Mouse (Mus musculus) forebrain, embryonic 14.5 days (tissue): Measurements from ENCODE around the gene Zbtb4. TPM values are rescaled to one million over a fixed set of nuclear protein-coding genes. Genes with fewer than 3 reads are reported as not detected.

Experiments
- ATAC-seq: fragments of 200-750 bp; cut with Nextera tagmentation; 2 replicates; pipeline ENCODE4 v1.8.0; 2017; ENCODE audit warnings: mild to moderate bottlenecking, moderate library complexity
- DNase-seq: peaks from one replicate; pipeline ENCODE4 v3.0.0-alpha.2; 2015; ENCODE audit warnings: low spot score
- H3K27ac ChIP-seq: fragments of 300-500 bp; sonication (generic); 2 replicates; pipeline ENCODE4 v1.5.1; 2014; ENCODE audit warnings: low read depth, mild to moderate bottlenecking, control low read depth, low read length, moderate library complexity
- H3K27me3 ChIP-seq: fragments of 300-500 bp; sonication (generic); replicated peaks from 2 replicates; pipeline ENCODE4 v1.6.1; 2014; ENCODE audit warnings: low read length, control low read depth, mixed read lengths; ENCODE audit not compliant: control insufficient read depth, insufficient read depth
- H3K36me3 ChIP-seq: fragments of 300-500 bp; sonication (generic); 2 replicates; pipeline ENCODE4 v1.6.1; 2014; ENCODE audit warnings: low read length, control low read depth; ENCODE audit not compliant: control insufficient read depth, insufficient read depth
- H3K4me1 ChIP-seq: fragments of 300-500 bp; sonication (generic); 2 replicates; pipeline ENCODE4 v1.6.1; 2014; ENCODE audit warnings: antibody characterized with exemption, low read length, control low read depth; ENCODE audit not compliant: control insufficient read depth, insufficient read depth
- H3K4me2 ChIP-seq: fragments of 300-500 bp; sonication (generic); 2 replicates; pipeline ENCODE4 v1.6.1; 2014; ENCODE audit warnings: mild to moderate bottlenecking, control low read depth, low read length
- H3K4me3 ChIP-seq: fragments of 300-500 bp; sonication (generic); 2 replicates; pipeline ENCODE4 v1.5.1; 2014; ENCODE audit warnings: low read depth, low read length, control low read depth
- H3K9ac ChIP-seq: fragments of 300-500 bp; sonication (generic); 2 replicates; pipeline ENCODE4 v1.6.1; 2014; ENCODE audit warnings: mild to moderate bottlenecking, low read length, control low read depth, moderate library complexity
- H3K9me3 ChIP-seq: fragments of 300-500 bp; sonication (generic); replicated peaks from 2 replicates; pipeline ENCODE4 v1.6.1; 2016; ENCODE audit warnings: low read length, control low read depth, mixed read lengths; ENCODE audit not compliant: control insufficient read depth
- WGBS: fragments of 180-500 bp; shearing (Covaris S2); extraction: QIAGEN DNeasy Blood & Tissue Kit; methylation state at CpG from one replicate; pipeline ENCODE4 v1.1.7; 2014; 5-methylcytosine and 5-hydroxymethylcytosine counted together
- polyA plus RNA-seq: library from polyadenylated mRNA; unstranded; fragments of >200 nt; fragmentation: Nextera tagmentation; extraction: Ambion mirVana; gene quantifications from 2 replicates; pipeline ENCODE4 v1.2.1, GENCODE M21; 2014

Zbtb4 gene
- polyA plus RNA-seq, 1 experiment from 2014 or later: 2.1 TPM

- ATAC-seq (peak; percentile 80), DNase-seq (peak; percentile 90)
- H3K36me3 ChIP-seq: no peaks in the 10 kb centered on the region
- WGBS: under 1% methylated on average over 36 of the region's 36 CpGs
- peak overlapping the region; percentile 73 for H3K9ac ChIP-seq
- no peaks in the 10 kb centered on the region for H3K9me3 ChIP-seq
- H3K27ac ChIP-seq: peak overlapping the region; percentile 88
- peaks cover 21% of the 10 kb centered on the region for H3K27me3 ChIP-seq
- H3K4me1 ChIP-seq: peaks cover 46% of the 10 kb centered on the region
- H3K4me3 ChIP-seq: peak overlapping the region; percentile 56
- H3K4me2 ChIP-seq: peak overlapping the region; percentile 98
These were observed 34.9 kb downstream of the Zbtb4 start for GRCm38 (mm10) chr11:69800392-69801197.

- H3K4me3 ChIP-seq: peak within 1 kb of the TSS; percentile 56
- H3K27ac ChIP-seq: peak within 1 kb of the TSS; percentile 88
- H3K27me3 ChIP-seq: peaks cover 27% of the 10 kb centered on the region
- DNase-seq (no peak), ATAC-seq (no peak)
- H3K9ac ChIP-seq: peak within 1 kb of the TSS; percentile 75
- peak within 1 kb of the TSS; percentile 98 for H3K4me2 ChIP-seq
- no peaks in the 10 kb centered on the region for H3K36me3 ChIP-seq
- H3K9me3 ChIP-seq: no peaks in the 10 kb centered on the region
- 1% methylated on average over 33 of the region's 33 CpGs for WGBS
- peaks cover 46% of the 10 kb centered on the region for H3K4me1 ChIP-seq
These were observed 35.8 kb downstream of the Zbtb4 start, which contains the start of gene Fgf11 for GRCm38 (mm10) chr11:69801379-69801977. Gene Fgf11 (minus strand): TSS chr11:69801857.

GRCm38 (mm10) chr11:69802648-69803105 is 37.0 kb downstream of the Zbtb4 start:
- peak overlapping the region; percentile 75 for H3K9ac ChIP-seq
- H3K4me2 ChIP-seq: peak overlapping the region; percentile 98
- DNase-seq: peak; percentile 86
- peak overlapping the region; percentile 70 for H3K27ac ChIP-seq
- peaks cover 46% of the 10 kb centered on the region for H3K4me1 ChIP-seq
- peak; percentile 29 for ATAC-seq
- no peaks in the 10 kb centered on the region for H3K9me3 ChIP-seq
- no peaks in the 10 kb centered on the region for H3K36me3 ChIP-seq
- H3K27me3 ChIP-seq: peaks cover 27% of the 10 kb centered on the region
- under 1% methylated on average over 33 of the region's 33 CpGs for WGBS
- H3K4me3 ChIP-seq: peak overlapping the region; percentile 56

GRCm38 (mm10) chr11:69803328-69803727 is 37.6 kb downstream of the Zbtb4 start:
- Histone ChIP-seq H3K9me3 (no peaks in the 10 kb centered on the region), H3K27ac (peak overlapping the region; percentile 70; the same call in 1 of the 2 replicates), H3K9ac (peak overlapping the region; percentile 75), H3K27me3 (peaks cover 27% of the 10 kb centered on the region), H3K36me3 (no peaks in the 10 kb centered on the region), H3K4me3 (peak overlapping the region; percentile 56), H3K4me2 (peak overlapping the region; percentile 98), H3K4me1 (peaks cover 46% of the 10 kb centered on the region)
- WGBS: 2% methylated on average over 12 of the region's 12 CpGs
- DNase-seq (no peak), ATAC-seq (0 out of 2 replicates have a peak, but pooled peaks have one; percentile 1)

- H3K27me3 ChIP-seq: peaks cover 27% of the 10 kb centered on the region
- H3K9me3 ChIP-seq: no peaks in the 10 kb centered on the region
- H3K4me1 ChIP-seq: peaks cover 43% of the 10 kb centered on the region
- WGBS: under 1% methylated on average over 60 of the region's 60 CpGs
- DNase-seq: peak; percentile 76
- peak overlapping the region; percentile 98 for H3K4me2 ChIP-seq
- peak overlapping the region; percentile 56 for H3K4me3 ChIP-seq
- H3K27ac ChIP-seq: peak overlapping the region; percentile 70; the same call in 1 of the 2 replicates
- peak; percentile 33 for ATAC-seq
- peak overlapping the region; percentile 75 for H3K9ac ChIP-seq
- no peaks in the 10 kb centered on the region for H3K36me3 ChIP-seq
These were observed 38.3 kb downstream of the Zbtb4 start for GRCm38 (mm10) chr11:69803786-69804651.

GRCm38 (mm10) chr11:69804652-69804940 is 38.9 kb downstream of the Zbtb4 start:
- Histone ChIP-seq H3K9me3 (no peaks in the 10 kb centered on the region), H3K4me1 (peaks cover 37% of the 10 kb centered on the region), H3K36me3 (no peaks in the 10 kb centered on the region), H3K9ac (peak overlapping the region; percentile 25; the same call in 1 of the 2 replicates), H3K27ac (no peak overlapping the region), H3K4me2 (peak overlapping the region; percentile 98; the same call in 1 of the 2 replicates), H3K27me3 (peaks cover 27% of the 10 kb centered on the region), H3K4me3 (no peak overlapping the region; the same call in 1 of the 2 replicates)
- ATAC-seq (no peak), DNase-seq (peak; percentile 20)
- 5% methylated on average over 12 of the region's 12 CpGs for WGBS

- Histone ChIP-seq H3K27me3 (peaks cover 27% of the 10 kb centered on the region), H3K4me2 (peak within 1 kb of the TSS; percentile 98; the same call in 1 of the 2 replicates), H3K4me1 (peaks cover 31% of the 10 kb centered on the region), H3K27ac (no peak within 1 kb of the TSS), H3K4me3 (no peak within 1 kb of the TSS; the same call in 1 of the 2 replicates), H3K9me3 (no peaks in the 10 kb centered on the region), H3K9ac (peak within 1 kb of the TSS; percentile 25; the same call in 1 of the 2 replicates), H3K36me3 (no peaks in the 10 kb centered on the region)
- no peak for DNase-seq
- WGBS: 5% methylated on average over 29 of the region's 29 CpGs
- no peak for ATAC-seq
These were observed 39.5 kb downstream of the Zbtb4 start, which contains the start of gene Tmem102 for GRCm38 (mm10) chr11:69804972-69805909. Gene Tmem102 (minus strand): TSS chr11:69805624.
